Mouse (Mus musculus) spleen, adult 12 weeks (tissue): Measurements from ENCODE around the gene Prep.

Source experiments
- DNase-seq: peaks from one replicate; pipeline ENCODE4 v3.0.0; 2022; ENCODE audit warnings: low spot score

Gene Prep

DNA sequence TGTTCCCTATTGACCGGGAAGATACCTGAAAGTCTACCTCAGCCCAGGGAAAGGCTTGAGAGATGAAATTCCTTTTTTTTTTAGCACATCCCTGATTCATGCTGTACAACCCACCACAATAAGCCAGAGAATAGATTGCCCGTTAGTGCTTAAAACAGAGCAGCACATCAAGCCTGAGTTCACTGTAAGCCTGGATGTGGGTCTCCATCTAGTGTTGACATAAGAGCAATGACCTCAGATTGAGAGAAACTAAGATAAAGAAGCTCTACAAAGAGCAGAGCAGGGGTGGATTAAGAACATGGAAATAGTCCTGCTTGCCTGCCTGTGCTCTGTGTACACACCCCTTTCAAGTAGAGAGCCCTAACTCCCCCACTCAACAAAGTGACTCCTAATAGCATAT lies 118.5 kb downstream of the Prep start:
- DNase-seq = no peak

DNA sequence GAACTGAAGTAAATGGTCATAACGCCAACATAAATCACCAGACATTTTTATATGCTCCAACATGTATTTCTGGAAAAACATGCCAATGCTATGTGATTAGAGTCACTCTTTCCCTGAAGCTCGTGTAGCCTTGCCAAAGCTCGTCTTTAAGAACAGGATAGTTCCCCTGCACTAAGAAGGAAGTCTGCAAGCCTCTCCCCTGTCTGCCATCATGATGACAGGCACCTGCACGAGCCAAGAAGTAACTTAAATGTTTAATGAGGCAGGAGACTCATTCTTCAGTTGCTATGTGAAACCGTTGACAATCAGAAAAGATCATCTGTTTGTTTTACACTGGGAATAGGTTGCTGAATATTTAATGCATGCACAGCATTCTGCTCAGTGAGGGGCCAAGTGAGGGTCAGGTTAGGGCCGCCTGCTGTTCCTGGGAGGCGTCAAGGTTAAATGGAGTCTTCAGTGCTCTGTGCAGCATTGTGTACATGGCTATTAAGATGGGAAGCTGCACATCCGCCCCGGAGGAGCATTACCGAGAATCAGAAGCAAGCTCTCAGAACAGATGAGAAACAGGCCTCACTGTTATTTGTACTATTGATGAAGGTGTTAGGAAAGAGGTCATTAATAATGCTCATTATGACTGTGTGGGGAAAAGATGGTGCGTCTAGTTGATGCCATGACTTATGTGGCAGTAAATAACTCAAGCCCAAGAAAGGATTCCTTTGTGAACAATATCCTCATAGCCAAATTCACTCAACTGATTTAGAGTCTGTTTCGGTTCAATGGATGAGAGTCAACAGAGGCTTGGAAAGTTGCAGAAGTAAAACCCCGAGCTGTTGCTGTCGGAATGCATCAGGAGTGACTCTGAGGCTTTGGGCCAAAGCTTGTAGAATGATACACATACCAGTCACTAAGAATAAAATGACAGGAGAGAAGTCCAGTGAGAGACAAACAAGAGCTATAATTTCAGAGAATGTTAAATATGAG lies 126.6 kb downstream of the Prep start:
- no peak for DNase-seq

DNA sequence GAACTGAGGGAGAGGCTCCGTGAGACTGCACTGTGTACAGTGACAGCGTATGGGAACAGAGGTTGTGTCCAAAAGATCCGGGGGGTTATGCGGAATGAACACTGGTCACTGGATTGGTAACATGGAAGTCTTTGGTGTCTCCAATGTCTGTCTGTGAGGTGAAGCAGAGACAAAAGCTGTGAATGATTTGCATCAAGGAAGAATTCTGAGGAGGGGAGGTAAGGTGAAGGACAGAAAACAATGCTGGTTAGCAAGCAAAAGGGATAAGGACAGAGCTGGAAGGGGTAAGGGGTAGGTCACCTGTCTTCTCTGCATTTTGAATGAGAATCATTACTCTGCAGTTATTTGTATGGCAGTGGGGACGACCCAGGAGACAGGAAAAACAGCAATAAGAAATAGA lies 127.5 kb downstream of the Prep start:
- no peak for DNase-seq

DNA sequence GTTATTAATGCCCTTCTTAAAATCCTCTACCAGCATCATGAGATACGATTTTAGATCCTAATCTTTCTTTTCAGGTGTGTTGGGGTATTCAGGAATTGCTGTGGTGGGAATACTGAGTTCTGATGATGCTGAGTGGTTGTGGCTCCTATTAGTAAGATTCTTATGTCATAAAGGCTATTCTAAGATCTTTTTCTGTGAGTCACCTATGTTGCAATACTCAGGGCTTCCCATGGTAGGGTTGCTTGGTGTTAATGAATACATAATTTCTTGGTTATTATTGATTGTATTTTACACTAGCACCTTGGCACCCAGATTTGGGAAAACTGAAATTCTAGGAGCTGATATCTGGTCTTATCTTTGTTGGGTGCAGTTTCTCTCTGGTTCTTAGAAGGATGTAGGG lies 137.6 kb downstream of the Prep start:
- DNase-seq = no peak

- DNase-seq = no peak
Observed at GRCm38 (mm10) chr10:45210201-45210600, 143.2 kb downstream of the Prep start.

GRCm38 (mm10) chr10:45216676-45217075 lies 149.7 kb downstream of the Prep start:
- DNase-seq = no peak
